Comparison of ENCODE assay signal across 13 mouse cellular contexts in the genomic region with DNA sequence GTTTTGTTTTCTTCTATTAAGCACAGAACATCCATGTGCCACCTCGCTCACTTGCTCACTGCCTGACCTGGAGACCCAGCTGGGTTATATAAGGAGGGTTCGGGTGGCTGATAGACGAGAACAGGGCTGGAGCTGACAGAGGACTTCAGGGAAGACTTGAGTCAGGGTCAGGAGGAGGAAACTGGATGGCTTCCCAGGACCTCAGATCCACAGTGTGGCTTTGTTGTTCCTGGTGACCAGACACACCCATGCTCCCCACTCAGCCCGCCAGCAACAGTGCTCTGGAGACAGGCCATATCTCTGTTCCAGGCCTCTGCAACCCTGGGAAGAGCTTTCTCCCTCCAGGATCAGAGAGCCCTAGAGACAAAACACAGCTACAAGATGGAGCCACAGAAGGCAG. TPM values are rescaled to one million over a fixed set of nuclear protein-coding genes. Genes with fewer than 3 reads are reported as not detected.
DNase-seq lines count a peak whose midpoint lies in the region; ATAC-seq and TF ChIP-seq lines count a peak whose summit lies in the region.
"Had no signal": no experiment of that assay in that cellular context is flagged by ENCODE, and none has a peak within 500 bp of the region (broad histone marks: within the 10 kb centered on the region; RNA-seq: fewer than 3 reads in every experiment).

No protein-coding gene starts in this region.

- peak; percentile 60; the same call in 1 of the 2 replicates for ATAC-seq in kidney, embryonic 16.5 days (ENCODE audit: low FRiP score, low TSS enrichment)
- ATAC-seq in stomach, postnatal 0 days (ENCODE audit: low FRiP score, low TSS enrichment) = peak; percentile 36; the same call in 1 of the 2 replicates
- no peak for ATAC-seq in frontal cortex, adult (ENCODE audit: low TSS enrichment)
- ATAC-seq: forebrain, embryonic 15.5 days; inflammation-experienced regulatory T-cells, adult 6 months had no signal

- no peaks in the 10 kb centered on the region; the same call in none of the 2 replicates for H3K79me2 ChIP-seq in heart, adult 2 months (replicated peaks; ENCODE audit: control insufficient read depth, insufficient read depth, low read length)

- H3K4me2 ChIP-seq in kidney, embryonic 16.5 days (replicated peaks; ENCODE audit: low read depth, low read length) = no peak overlapping the region
- no peak overlapping the region for H3K4me2 ChIP-seq in stomach, postnatal 0 days (replicated peaks; ENCODE audit: low read depth)
- H3K4me2 ChIP-seq: forebrain, embryonic 15.5 days; liver, embryonic 15.5 days had no signal

- H3K4me3 ChIP-seq in heart, adult 2 months = no peak overlapping the region
- no peak overlapping the region for H3K4me3 ChIP-seq in kidney, embryonic 16.5 days (ENCODE audit: low read length)
- no peak overlapping the region for H3K4me3 ChIP-seq in stomach, postnatal 0 days (ENCODE audit: low read depth, low read length)
- H3K4me3 ChIP-seq: forebrain, embryonic 15.5 days; liver, embryonic 15.5 days had no signal

- WGBS in heart, adult 2 months = 14% methylated on average over 4 of the region's 4 CpGs
- 56% methylated on average over 4 of the region's 4 CpGs for WGBS in kidney, embryonic 16.5 days
- WGBS in stomach, postnatal 0 days = 53% methylated on average over 4 of the region's 4 CpGs

- peaks cover 45% of the 10 kb centered on the region for H3K4me1 ChIP-seq in heart, adult 2 months (ENCODE audit: control insufficient read depth, insufficient read depth, low read length)
- peaks cover 27% of the 10 kb centered on the region for H3K4me1 ChIP-seq in kidney, embryonic 16.5 days (ENCODE audit: insufficient read depth, low read length)
- H3K4me1 ChIP-seq in stomach, postnatal 0 days (replicated peaks; ENCODE audit: control insufficient read depth, insufficient read depth) = peaks cover 2% of the 10 kb centered on the region; the same call in 1 of the 2 replicates

- H3K9me3 ChIP-seq in kidney, embryonic 16.5 days (ENCODE audit: low read length) = no peaks in the 10 kb centered on the region
- no peaks in the 10 kb centered on the region for H3K9me3 ChIP-seq in stomach, postnatal 0 days (ENCODE audit: control insufficient read depth, low read length)
- H3K9me3 ChIP-seq: forebrain, embryonic 15.5 days; G1E; liver, embryonic 15.5 days had no signal

- H3K27ac ChIP-seq in heart, adult 2 months = peak overlapping the region; percentile 54
- no peak overlapping the region for H3K27ac ChIP-seq in kidney, embryonic 16.5 days (ENCODE audit: low read length)
- H3K27ac ChIP-seq in stomach, postnatal 0 days (replicated peaks) = no peak overlapping the region
- H3K27ac ChIP-seq: forebrain, embryonic 15.5 days; liver, embryonic 15.5 days had no signal

- H3K27me3 ChIP-seq in heart, adult 2 months (ENCODE audit: control insufficient read depth, insufficient read depth, low read length) = no peaks in the 10 kb centered on the region
- H3K27me3 ChIP-seq in kidney, embryonic 16.5 days (ENCODE audit: insufficient read depth, low read length) = no peaks in the 10 kb centered on the region
- H3K27me3 ChIP-seq in stomach, postnatal 0 days (ENCODE audit: control insufficient read depth, insufficient read depth, low read length) = no peaks in the 10 kb centered on the region
- H3K27me3 ChIP-seq: forebrain, embryonic 15.5 days; liver, embryonic 15.5 days had no signal

- intact Hi-C loops in heart, adult 2 months (cut with DNase I) = loop anchor here (2.0 to 5.0 kb wide), 2 partner anchors 36 to 44 kb away; partner anchors contain the start of gene Lrch1

- peak; percentile 60 for DNase-seq in urinary bladder, postnatal 14 days (ENCODE audit: low spot score)
- DNase-seq in urinary bladder, postnatal 25 days (ENCODE audit: low spot score) = no peak
- DNase-seq in heart, adult 2 months = peak; percentile 72 to 86
- DNase-seq in stomach, postnatal 0 days (ENCODE audit: low spot score) = no peak
- no peak for DNase-seq in layer of hippocampus, adult 9-10 months (ENCODE audit: low spot score)
- no peak for DNase-seq in spleen, adult 18-20 months
- DNase-seq: right cerebral cortex, postnatal 4 days had no signal

- peaks cover 33% of the 10 kb centered on the region for H3K36me3 ChIP-seq in heart, adult 2 months (ENCODE audit: control insufficient read depth, insufficient read depth, low read length)
- no peaks in the 10 kb centered on the region for H3K36me3 ChIP-seq in kidney, embryonic 16.5 days (ENCODE audit: insufficient read depth, low read length)
- no peaks in the 10 kb centered on the region for H3K36me3 ChIP-seq in stomach, postnatal 0 days (ENCODE audit: control insufficient read depth, insufficient read depth, low read length)
- H3K36me3 ChIP-seq: forebrain, embryonic 15.5 days; G1E; liver, embryonic 15.5 days had no signal

- no peak for TF ChIP-seq POLR2A in heart, adult 2 months (IDR thresholded peaks at IDR 0.05; ENCODE audit: insufficient read depth, low read depth, low read length)

- TF ChIP-seq CTCF in heart, adult 2 months (IDR thresholded peaks at IDR 0.05) = no peak
- no peak for TF ChIP-seq CTCF in stomach, postnatal 0 days (IDR thresholded peaks at IDR 0.05; ENCODE audit: low read depth)

- H3K9ac ChIP-seq in heart, adult 2 months (ENCODE audit: low read depth, low read length) = no peak overlapping the region
- no peak overlapping the region for H3K9ac ChIP-seq in kidney, embryonic 16.5 days (replicated peaks; ENCODE audit: low read length)
- H3K9ac ChIP-seq in stomach, postnatal 0 days (ENCODE audit: low read length) = no peak overlapping the region
- H3K9ac ChIP-seq: forebrain, embryonic 15.5 days; liver, embryonic 15.5 days had no signal

- TF ChIP-seq EP300 in heart, adult 2 months (IDR thresholded peaks at IDR 0.05; ENCODE audit: insufficient read depth, low read depth, low read length) = peak; percentile 89
- TF ChIP-seq EP300 in stomach, postnatal 0 days (optimal IDR thresholded peaks at IDR 0.05) = no peak

RNA-seq across cellular contexts. Expression of gene Lrch1, which starts 44.6 kb away (rescaled TPM):
- total RNA-seq in heart, adult 2 months (2021) = 10 to 100 TPM; 14.8 to 17.1 TPM
- 7.5 and 10.7 TPM in 2 replicates for polyA plus RNA-seq in heart, adult 2 months (2012; rRNA removed)
- 18.3 and 24.5 TPM in 2 replicates for polyA plus RNA-seq in kidney, embryonic 16.5 days (2015; fragmentation: Nextera tagmentation; extraction: Ambion mirVana)
- 11.7 and 11.8 TPM in 2 replicates for polyA plus RNA-seq in stomach, postnatal 0 days (2015; fragmentation: Nextera tagmentation; extraction: Ambion mirVana)
- polyA plus RNA-seq: G1E had no signal

Comparison
In these comparisons a context has a peak if more than half of its experiments do, and no peak if none do; other contexts are left out.
1. DNase-seq: peak in urinary bladder, postnatal 14 days (single experiment) and heart, adult 2 months (2 of 2); none in urinary bladder, postnatal 25 days (single experiment), stomach, postnatal 0 days (single experiment), layer of hippocampus, adult 9-10 months (single experiment) and spleen, adult 18-20 months (0 of 2).